Mouse (Mus musculus) thymus, postnatal 0 days (tissue): ENCODE results near the gene Tenm3. TPM values are rescaled to one million over a fixed set of nuclear protein-coding genes. Genes with fewer than 3 reads are reported as not detected.

Experiments used
- DNase-seq: peaks from one replicate; pipeline ENCODE4 v3.0.0-alpha.2; 2015; ENCODE audit warnings: low spot score
- polyA plus RNA-seq: library from polyadenylated mRNA; unstranded; fragments of >200 nt; fragmentation: Nextera tagmentation; extraction: Ambion mirVana; gene quantifications from 2 replicates; pipeline ENCODE4 v1.2.1, GENCODE M21; 2015

Tenm3 gene
- polyA plus RNA-seq, 1 experiment from 2014 or later, result 1.7 TPM

- DNase-seq, result no peak
These were observed 501.3 kb downstream of the Tenm3 start for GRCm38 (mm10) chr8:48342321-48343066.

GRCm38 (mm10) chr8:48341692-48342091, 502.1 kb downstream of the Tenm3 start:
- no peak for DNase-seq

DNA sequence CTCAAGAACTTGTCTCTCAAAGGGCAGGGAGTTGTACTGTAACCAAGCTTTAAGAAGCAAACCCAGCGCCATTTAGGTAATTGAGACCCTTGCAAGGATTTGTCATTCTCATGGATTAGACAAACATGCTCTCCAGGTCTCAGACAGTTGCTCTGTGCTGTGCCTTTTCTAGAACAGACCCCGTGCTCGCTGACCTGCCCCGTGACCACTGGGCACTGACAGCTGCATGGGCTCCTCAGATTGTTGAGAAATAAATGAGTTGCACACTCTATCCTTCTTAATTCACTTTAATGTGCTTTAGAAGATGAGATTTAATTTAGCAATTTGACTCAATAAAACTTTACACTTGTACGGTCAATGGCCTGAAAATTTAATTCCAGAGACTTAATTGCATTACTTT, 502.5 kb downstream of the Tenm3 start:
- DNase-seq, result no peak

DNA sequence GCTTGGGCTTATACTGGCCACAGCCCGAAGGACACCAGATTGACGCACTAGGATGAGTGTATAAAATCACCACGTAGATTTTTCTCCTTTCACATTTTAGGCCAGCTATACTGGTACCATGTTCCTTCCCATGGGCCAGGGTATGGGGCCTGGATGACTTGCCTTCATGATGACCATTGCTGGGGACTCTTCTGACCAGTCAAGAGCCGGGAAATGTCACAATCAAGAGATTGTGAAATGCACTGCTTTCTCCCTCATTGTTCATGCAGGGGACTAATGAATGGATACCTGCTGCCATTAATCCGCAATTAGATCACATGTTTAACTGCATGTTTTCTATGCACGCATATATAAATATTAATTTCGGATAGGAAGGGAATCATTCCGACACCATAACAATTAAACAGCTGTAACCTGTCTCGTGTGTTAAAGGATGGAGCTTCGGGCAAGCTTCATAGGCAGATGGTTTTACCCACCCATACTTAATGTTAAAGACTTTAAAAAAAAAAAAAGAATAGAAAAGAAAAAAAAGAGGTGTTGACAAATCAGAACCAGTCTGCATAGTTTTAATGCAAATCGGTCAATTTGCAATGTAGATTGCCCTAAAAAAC, 521.0 kb downstream of the Tenm3 start:
- no peak for DNase-seq

GRCm38 (mm10) chr8:48322240-48322639, 521.5 kb downstream of the Tenm3 start:
- no peak for DNase-seq

- no peak for DNase-seq
These were observed 524.1 kb downstream of the Tenm3 start for GRCm38 (mm10) chr8:48319674-48320073.

DNA sequence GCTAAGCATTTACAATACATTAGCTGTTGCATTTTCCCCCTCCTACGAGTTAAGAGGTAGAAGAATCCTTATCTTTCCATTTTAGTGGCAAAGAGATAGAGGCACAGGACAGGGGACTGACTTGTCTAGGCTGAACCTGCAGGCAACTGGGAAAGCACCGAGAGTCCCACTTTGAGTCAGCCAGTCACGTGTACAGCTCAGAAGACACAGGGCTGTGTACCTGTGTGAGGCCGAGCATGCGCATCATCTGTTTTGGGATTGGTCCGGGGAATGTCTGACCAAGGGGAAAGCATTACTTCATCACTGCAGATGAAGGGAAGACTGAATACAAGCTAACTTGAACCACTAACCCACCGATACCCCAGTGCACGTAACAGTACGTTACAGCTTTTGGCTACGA, 526.3 kb downstream of the Tenm3 start:
- DNase-seq, result no peak

DNA sequence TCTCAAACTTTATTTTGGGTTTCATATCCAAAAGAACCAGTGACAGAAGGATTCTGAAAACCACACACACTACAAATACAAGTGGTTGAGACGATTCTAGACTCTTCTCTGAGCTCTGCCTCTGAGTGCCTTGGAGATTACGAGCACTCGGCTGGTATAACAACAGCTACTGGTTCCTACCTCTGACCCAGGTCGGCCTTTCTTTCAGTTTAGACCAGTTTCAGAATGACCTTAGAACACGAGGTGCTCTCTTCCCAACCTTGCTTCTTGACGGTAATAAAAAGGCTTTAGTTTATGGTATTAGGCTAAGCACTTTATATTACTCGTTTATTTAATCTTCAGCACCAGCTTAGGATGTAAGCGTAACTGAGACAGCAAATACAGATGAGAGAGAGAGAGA, 528.1 kb downstream of the Tenm3 start:
- DNase-seq, result no peak

DNA sequence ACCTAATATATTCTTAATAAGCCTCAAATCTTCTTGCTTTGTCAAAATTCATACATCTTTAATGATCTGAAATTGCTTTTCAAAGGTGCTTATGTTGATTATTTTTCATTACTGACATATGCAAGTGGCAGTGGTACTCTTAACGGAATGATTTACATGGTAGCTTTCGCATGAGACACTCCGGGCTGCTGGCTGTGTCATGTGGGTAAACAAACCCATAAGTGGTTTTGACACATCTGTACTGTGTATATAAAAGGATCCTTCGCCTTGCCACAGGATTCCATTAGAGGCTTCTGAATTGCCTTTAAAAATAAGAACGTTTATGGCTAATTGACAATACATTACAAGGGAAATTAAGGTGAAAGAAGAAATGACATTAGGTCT, 529.8 kb downstream of the Tenm3 start:
- DNase-seq, result no peak

DNA sequence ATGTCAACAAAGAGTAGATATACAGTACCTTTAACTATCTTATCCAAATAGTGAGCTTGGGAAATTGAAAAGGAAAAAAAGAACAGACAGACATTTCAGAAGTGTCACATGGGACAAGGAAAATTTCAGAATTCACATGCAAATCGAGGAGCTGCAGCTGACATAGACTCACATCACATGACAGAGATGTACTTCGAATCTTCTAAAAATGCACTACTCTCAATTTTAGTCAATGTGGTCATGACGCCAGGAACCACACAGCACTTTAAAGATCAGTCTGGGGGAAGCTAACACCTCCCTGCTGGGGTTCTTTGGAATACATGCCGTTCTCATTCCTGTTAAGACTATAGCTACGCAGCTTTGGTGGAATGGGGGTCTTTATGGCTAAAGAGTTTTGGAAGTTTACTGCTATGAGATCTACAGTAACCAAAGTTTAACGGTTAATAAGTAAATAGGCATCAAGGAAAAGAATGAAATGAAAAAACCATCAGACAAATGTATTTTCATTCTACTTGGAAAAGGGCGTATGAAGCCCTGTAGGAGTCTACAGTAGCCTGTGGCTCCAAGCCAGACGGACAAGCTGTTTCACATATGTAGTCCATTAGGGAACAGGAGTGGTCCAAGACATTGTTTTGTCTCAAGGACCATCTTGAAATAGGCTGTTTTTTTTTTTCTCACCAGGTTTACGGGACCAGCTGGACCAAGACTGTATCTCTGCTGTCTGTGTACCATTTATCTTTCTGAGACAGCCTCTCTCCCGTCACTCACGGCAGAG, 530.4 kb downstream of the Tenm3 start:
- no peak for DNase-seq

DNA sequence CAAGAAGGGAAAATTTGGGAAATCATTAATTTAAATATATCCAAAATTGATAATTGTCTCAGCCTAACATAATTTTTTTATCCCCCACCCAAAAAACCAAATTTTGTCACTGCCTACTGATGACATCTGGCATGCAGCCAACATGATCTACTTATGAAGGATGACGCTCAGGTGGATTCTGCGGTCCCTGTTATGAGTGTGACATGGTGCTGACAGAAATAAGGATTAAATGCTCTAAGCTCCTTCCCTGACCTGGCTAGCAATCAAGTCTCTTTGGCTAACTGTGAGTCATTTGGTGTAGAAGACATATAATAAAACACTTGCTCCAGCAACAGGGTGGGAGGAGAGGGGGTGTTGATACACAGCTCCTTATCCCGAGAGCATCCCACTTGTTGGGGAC, 532.0 kb downstream of the Tenm3 start:
- no peak for DNase-seq

DNA sequence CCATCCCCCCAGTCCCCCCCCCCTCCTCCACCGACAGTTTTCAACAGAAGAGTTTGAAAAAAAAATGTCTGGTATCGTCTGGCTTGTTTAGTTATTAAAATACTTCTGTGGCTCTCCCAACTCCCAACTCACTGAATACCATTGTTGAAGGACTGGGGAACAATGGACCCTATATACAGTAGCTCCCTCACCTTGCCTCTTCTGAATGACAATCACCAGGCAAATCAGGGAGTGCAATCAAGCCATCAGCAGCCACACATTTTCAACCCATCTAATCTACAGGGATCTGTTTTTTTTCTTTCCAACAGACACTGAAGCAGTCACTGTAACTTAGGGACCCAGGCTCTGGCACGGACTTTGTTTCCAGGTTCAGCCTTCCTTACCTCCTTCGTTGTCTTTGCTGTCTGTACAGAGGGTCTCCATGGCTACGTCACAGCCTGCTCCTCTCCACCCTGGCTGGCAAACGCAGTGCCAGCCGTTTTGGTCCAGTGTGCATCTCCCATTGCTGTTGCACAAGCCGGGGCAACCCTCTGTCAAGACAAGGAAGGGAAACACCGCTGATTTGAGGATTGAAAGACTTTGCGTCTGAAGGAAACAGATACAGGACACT, 533.4 kb downstream of the Tenm3 start:
- no peak for DNase-seq

GRCm38 (mm10) chr8:48309191-48309987, 534.4 kb downstream of the Tenm3 start:
- no peak for DNase-seq

- DNase-seq, result no peak
These were observed 539.5 kb downstream of the Tenm3 start for GRCm38 (mm10) chr8:48304224-48304623.

- DNase-seq, result no peak
These were observed 543.1 kb downstream of the Tenm3 start for GRCm38 (mm10) chr8:48300613-48301037.

GRCm38 (mm10) chr8:48300061-48300460, 543.7 kb downstream of the Tenm3 start:
- DNase-seq, result no peak

GRCm38 (mm10) chr8:48299341-48299740, 544.4 kb downstream of the Tenm3 start:
- no peak for DNase-seq

- no peak for DNase-seq
These were observed 547.4 kb downstream of the Tenm3 start for GRCm38 (mm10) chr8:48296371-48296770.

GRCm38 (mm10) chr8:48295558-48295957, 548.2 kb downstream of the Tenm3 start:
- DNase-seq, result no peak

GRCm38 (mm10) chr8:48293797-48294196, 550.0 kb downstream of the Tenm3 start:
- DNase-seq, result no peak

DNA sequence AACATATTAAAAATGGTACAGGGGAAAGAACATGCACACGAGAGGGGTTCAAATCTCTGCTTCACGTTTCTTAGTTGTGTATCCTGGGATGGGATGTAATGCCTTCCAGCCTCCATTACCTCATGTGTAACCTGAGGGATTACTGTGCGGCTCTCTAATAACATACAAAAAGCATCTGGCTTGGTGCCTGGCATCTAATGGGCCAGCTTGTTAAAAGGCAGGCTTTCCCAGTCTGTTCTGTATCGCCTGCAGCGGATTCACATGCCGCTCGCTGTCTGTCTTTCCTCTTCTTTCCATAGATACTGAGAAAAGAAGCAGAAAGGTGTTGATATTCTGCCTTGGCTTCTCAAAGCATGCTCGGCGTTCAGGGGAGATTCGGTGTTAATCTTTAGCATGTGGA, 558.3 kb downstream of the Tenm3 start:
- no peak for DNase-seq
